Mouse (Mus musculus) ES-Bruce4 (cell line): Measurements from ENCODE around the gene Hsd17b14.

Experiments
- CTCF ChIP-seq: IDR thresholded peaks from one replicate; pipeline ENCODE4 v1.8.1; 2011; ENCODE audit warnings: low read depth, low read length
- POLR2A ChIP-seq: IDR thresholded peaks from one replicate; pipeline ENCODE4 v1.8.1; 2011; ENCODE audit warnings: low read length; ENCODE audit not compliant: insufficient read depth

- TF ChIP-seq CTCF (no peak), POLR2A (no peak)
Observed at GRCm38 (mm10) chr7:45597527-45597926, 42.8 kb downstream of the Hsd17b14 start.
